Mouse (Mus musculus) MN1 (cell line): ENCODE data around the gene Rab30.

Experiments
- DNase-seq: peaks from one replicate; pipeline ENCODE4 v3.0.0-alpha.2; 2016; ENCODE audit warnings: low spot score

Gene Rab30

GRCm38 (mm10) chr7:92848246-92848645, 106.8 kb downstream of the Rab30 start:
- no peak for DNase-seq

GRCm38 (mm10) chr7:92866526-92866925, 125.1 kb downstream of the Rab30 start:
- peak; percentile 67 for DNase-seq

- DNase-seq: peak; percentile 61
Measured at GRCm38 (mm10) chr7:92870161-92870560, 128.8 kb downstream of the Rab30 start.

- no peak for DNase-seq
Measured at GRCm38 (mm10) chr7:92871596-92871995, 130.2 kb downstream of the Rab30 start.

- peak; percentile 96 for DNase-seq
Measured at GRCm38 (mm10) chr7:92874116-92874675, 132.8 kb downstream of the Rab30 start, which contains the start of the genes Ddias and Prcp. Gene Ddias (minus strand): TSS chr7:92874247. Gene Prcp (plus strand): TSS chr7:92874470.

- DNase-seq: peak; percentile 93
Measured at GRCm38 (mm10) chr7:92874761-92875408, 133.5 kb downstream of the Rab30 start.

GRCm38 (mm10) chr7:92876066-92876465, 134.7 kb downstream of the Rab30 start:
- DNase-seq: peak; percentile 15

GRCm38 (mm10) chr7:92876538-92876937, 135.1 kb downstream of the Rab30 start:
- DNase-seq: no peak

- no peak for DNase-seq
Measured at GRCm38 (mm10) chr7:92878575-92879285, 137.3 kb downstream of the Rab30 start.

GRCm38 (mm10) chr7:92883850-92884716, 142.7 kb downstream of the Rab30 start:
- DNase-seq: no peak

- DNase-seq: no peak
Measured at GRCm38 (mm10) chr7:92884998-92885660, 143.7 kb downstream of the Rab30 start.

- DNase-seq: no peak
Measured at GRCm38 (mm10) chr7:92886801-92887200, 145.4 kb downstream of the Rab30 start.

- DNase-seq: no peak
Measured at GRCm38 (mm10) chr7:92887230-92887629, 145.8 kb downstream of the Rab30 start.

- no peak for DNase-seq
Measured at GRCm38 (mm10) chr7:92890211-92890610, 148.8 kb downstream of the Rab30 start.

- DNase-seq: peak; percentile 38
Measured at GRCm38 (mm10) chr7:92890618-92891230, 149.3 kb downstream of the Rab30 start.

- DNase-seq: no peak
Measured at GRCm38 (mm10) chr7:92893478-92893877, 152.1 kb downstream of the Rab30 start.
